Mouse (Mus musculus): ENCODE results near the gene Mrpl41.
"Not testable (repeated sequence)": the region's sequence is repeated elsewhere in the genome, so short reads cannot be mapped to it uniquely, and the experiment has no call there.

Mrpl41 gene

DNA sequence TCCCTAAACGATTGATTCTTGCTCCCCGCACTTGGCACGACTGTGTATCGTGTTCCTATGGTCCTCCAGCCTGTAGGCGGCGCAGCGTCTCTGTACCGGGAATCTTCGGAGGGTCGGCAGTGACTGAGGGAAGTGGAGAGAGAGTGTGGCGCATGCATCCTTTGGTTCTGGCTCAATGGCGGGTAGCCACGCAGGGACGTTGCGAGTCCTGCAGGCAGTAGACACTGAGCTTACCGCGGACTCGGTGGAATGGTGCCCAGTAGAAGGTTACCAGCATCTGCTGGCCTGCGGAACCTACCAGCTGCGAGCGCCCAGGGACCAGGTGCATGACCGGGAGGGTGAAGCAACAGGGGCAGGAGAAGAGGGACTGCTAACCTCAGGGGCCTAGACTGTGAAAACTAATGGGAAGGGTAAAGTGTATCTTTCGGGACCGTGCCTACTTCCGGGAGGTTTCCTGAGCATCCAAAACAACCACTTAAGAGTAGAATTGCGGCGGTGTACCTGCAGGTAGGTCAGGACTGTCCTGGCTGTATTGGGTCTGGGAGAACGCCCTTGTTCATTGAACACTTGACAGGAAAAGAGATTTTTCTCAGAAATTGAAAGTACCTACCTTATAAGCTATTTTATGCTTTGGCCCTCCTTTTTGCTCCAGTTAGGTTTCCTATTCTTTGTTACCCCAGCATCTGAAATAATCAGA is 12.4 kb downstream of the Mrpl41 start, which contains the start of gene Dph7:
Gene Dph7 (plus strand): TSS at position 97 of the 697 bp plus-strand sequence.
- no peaks in the 10 kb centered on the region for H3K27me3 ChIP-seq (ENCODE audit: control insufficient read depth, insufficient read depth, low read length, poor library complexity, severe bottlenecking)
- H3K36me3 ChIP-seq (ENCODE audit: control insufficient read depth, insufficient read depth, low read length, poor library complexity, severe bottlenecking) = peaks cover 4% of the 10 kb centered on the region; the same call in 1 of the 2 replicates
- DNase-seq (ENCODE audit: low read depth, low spot score) = peak; percentile 88

DNA sequence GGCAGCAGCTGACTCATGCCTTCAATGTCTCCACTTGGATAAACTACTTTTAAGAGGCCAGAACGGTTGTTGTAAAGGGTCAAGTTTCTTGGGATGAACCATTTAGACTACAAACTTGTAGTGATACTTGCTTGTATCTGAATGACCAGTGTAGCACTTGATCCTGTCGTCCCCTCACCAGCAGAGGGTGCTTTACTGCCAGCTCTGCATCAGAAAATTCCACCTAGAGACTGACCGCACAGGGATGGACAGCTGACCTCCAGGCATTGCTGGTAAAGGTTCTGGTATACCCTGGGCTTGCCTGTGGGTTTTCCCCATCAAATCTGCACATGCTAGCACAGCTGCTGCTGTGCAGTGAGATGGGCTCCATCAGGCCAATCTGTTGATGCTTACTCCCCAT is 14.0 kb downstream of the Mrpl41 start:
- Histone ChIP-seq H3K36me3 (ENCODE audit: control insufficient read depth, insufficient read depth, low read length, poor library complexity, severe bottlenecking) (peaks cover 4% of the 10 kb centered on the region; the same call in 1 of the 2 replicates), H3K27me3 (ENCODE audit: control insufficient read depth, insufficient read depth, low read length, poor library complexity, severe bottlenecking) (no peaks in the 10 kb centered on the region)
- peak; percentile 38 for DNase-seq (ENCODE audit: low read depth, low spot score)

DNA sequence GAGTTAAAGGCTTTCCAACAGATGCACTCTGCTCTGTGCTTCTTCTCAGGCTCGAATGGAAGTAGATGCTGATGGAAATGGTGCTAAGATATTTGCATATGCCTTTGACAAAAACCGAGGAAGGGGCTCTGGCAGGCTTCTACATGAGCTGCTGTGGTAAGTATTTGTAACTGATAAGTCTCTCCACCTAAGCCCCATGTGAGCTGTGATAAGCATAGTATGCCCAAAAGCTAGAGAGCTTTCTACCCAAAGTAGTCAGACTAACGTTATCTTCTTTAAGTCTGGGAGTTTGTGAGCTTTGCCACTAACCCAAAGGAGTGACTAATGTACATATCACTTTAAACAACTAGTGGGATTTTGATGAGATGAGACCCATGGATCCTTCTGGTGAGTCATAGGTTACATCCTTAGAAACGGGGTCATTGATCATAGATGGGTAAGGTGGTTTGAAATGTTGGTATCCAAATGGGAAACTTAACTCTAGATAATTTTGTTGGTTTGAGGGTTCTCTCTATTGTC is 22.3 kb downstream of the Mrpl41 start:
- Histone ChIP-seq H3K36me3 (ENCODE audit: control insufficient read depth, insufficient read depth, low read length, poor library complexity, severe bottlenecking) (no peaks in the 10 kb centered on the region; the same call in 1 of the 2 replicates), H3K27me3 (ENCODE audit: control insufficient read depth, insufficient read depth, low read length, poor library complexity, severe bottlenecking) (no peaks in the 10 kb centered on the region)
- no peak for DNase-seq (ENCODE audit: low read depth, low spot score)

DNA sequence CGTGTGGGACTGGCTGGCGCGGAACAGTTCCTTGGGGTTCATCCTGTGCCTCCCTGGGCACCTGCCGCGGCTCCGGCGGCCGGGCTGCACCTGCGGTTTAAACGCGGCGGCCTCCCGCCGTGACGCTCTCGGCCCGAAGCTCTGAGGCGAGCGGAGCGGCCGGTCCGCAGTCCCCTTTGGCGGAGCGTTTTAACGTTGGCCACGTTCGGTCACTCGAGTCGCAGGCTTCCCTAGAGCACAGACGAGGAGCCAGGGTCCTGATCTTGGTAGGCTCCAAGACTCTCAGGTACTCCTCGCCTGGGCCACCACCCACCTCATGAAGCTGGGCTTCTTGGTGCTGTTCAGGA is 24.7 kb downstream of the Mrpl41 start:
- H3K27me3 ChIP-seq (ENCODE audit: control insufficient read depth, insufficient read depth, low read length, poor library complexity, severe bottlenecking) = no peaks in the 10 kb centered on the region
- no peaks in the 10 kb centered on the region for H3K36me3 ChIP-seq (ENCODE audit: control insufficient read depth, insufficient read depth, low read length, poor library complexity, severe bottlenecking)
- DNase-seq (ENCODE audit: low read depth, low spot score) = peak; percentile 29

DNA sequence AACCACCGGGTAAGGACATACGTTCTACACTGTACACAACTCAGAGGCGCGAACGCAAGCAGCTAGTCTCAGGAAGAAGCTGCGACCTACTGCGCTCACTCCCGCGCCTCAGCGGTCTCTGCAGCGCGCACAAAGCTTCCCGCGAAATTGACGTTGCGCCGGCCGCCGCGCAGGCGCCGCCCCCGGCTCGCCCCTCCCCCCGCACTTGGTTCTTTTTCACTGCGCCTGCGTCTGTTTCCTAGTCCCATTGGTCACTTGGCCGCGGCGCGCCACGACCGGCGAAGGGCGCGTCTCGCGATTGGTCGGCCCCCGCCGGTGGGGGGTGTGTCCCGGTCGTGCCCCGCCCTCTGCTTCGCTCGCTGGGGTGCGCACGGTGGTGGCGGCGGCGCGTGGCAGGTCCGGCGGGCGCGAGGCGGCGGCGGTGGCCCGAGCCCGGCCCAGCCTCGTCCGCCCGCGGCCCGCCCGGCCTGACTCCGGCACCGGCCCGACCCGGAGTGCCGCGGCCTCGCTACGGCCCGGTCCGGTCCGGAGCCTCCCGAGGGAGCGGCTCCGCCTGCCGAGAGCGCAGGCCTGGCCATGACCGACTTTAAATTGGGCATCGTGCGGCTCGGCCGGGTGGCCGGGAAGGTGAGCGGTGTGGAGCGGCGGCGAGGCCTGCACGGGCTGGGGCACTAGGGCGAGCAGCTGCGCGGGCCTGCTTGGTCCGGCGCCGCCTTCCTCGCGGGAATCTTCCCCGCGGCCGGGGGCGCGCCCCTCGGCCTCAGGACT is 25.3 kb downstream of the Mrpl41 start, which contains the start of gene Zmynd19:
Gene Zmynd19 (plus strand): TSS at position 372 of the 768 bp plus-strand sequence.
- Histone ChIP-seq H3K27me3 (ENCODE audit: control insufficient read depth, insufficient read depth, low read length, poor library complexity, severe bottlenecking) (no peaks in the 10 kb centered on the region), H3K36me3 (ENCODE audit: control insufficient read depth, insufficient read depth, low read length, poor library complexity, severe bottlenecking) (no peaks in the 10 kb centered on the region)
- DNase-seq (ENCODE audit: low read depth, low spot score) = peak; percentile 98

DNA sequence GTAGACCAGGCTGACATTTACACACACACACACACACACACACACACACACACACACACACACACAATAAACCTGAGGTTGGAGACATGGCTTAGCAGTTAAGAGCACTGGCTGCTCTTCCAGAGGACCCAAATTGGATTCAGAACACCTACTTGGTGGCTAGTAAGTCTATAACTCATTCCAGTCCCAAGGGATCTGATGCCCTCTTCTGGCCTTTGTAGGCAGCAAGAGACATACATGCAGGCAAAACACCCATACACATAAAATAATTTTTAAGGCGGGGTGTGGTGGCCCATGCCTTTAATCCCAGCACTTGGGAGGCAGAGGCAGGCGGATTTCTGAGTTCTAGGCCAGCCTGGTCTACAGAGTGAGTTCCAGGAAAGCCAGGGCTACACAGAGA is 30.6 kb downstream of the Mrpl41 start:
- H3K36me3 ChIP-seq (ENCODE audit: control insufficient read depth, insufficient read depth, low read length, poor library complexity, severe bottlenecking); H3K27me3 ChIP-seq (ENCODE audit: control insufficient read depth, insufficient read depth, low read length, poor library complexity, severe bottlenecking): not testable (repeated sequence)
- peak; percentile 79 for DNase-seq (ENCODE audit: low read depth, low spot score)

DNA sequence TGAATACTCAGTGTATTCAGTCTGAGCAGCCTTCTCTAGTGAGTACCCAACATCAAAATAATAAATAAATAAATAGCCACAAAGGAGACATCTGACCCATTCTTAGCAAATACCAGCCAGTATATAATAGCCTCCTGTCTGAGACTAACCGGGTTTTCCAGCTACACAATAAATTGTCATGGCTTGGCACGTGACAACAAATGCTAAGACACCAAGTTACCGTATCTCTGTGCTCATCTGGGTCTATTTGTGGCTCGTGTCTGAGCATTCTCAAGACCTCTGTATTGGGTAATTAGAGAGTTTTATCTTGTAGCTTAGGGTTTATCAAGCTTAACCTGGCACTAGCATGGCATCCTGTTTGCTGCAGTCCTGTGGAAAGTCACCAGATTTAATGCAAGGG is 32.8 kb downstream of the Mrpl41 start:
- H3K36me3 ChIP-seq (ENCODE audit: control insufficient read depth, insufficient read depth, low read length, poor library complexity, severe bottlenecking) = no peaks in the 10 kb centered on the region
- H3K27me3 ChIP-seq (ENCODE audit: control insufficient read depth, insufficient read depth, low read length, poor library complexity, severe bottlenecking) = no peaks in the 10 kb centered on the region
- no peak for DNase-seq (ENCODE audit: low read depth, low spot score)

DNA sequence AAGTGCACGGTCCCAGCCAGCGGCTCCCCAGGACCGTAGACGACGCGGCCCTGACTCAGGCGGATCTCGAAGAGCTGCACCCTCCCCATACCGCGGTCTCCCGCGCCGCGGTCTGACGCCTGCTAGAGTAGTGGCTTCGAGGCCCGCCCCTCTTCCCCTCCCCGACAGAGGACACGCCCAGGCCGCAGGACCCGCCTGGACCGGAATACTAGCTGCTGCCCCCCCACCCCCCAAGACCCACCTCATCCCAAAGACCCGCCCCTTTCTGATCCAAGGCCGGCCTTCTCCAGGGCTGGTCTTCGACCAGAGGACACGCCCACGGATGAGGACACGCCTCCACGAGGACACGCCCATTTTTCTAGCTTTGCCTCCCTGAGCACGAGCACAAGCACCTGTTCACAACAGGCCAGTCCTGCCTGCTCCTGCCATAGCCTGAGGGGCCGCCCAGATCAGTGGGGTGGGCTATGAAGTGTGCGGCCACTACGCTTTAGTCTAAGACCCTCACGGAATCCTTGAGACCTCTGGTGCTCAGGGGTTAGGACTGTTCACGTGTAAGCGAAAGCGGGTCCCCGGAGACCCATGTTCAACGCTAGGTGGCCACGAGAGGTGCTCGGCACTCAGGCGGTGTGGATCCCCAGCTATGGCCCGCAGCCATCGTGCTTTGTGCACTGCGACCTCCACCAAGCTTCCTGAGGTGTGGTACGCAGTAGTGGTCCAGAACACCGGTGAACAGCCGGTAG is 39.7 kb downstream of the Mrpl41 start, which contains the start of gene Arrdc1:
Gene Arrdc1 (minus strand): TSS at position 196 of the 740 bp plus-strand sequence.
- peak; percentile 99 for DNase-seq (ENCODE audit: low read depth, low spot score)
- Histone ChIP-seq H3K36me3 (ENCODE audit: control insufficient read depth, insufficient read depth, low read length, poor library complexity, severe bottlenecking) (no peaks in the 10 kb centered on the region), H3K27me3 (ENCODE audit: control insufficient read depth, insufficient read depth, low read length, poor library complexity, severe bottlenecking) (no peaks in the 10 kb centered on the region)

DNA sequence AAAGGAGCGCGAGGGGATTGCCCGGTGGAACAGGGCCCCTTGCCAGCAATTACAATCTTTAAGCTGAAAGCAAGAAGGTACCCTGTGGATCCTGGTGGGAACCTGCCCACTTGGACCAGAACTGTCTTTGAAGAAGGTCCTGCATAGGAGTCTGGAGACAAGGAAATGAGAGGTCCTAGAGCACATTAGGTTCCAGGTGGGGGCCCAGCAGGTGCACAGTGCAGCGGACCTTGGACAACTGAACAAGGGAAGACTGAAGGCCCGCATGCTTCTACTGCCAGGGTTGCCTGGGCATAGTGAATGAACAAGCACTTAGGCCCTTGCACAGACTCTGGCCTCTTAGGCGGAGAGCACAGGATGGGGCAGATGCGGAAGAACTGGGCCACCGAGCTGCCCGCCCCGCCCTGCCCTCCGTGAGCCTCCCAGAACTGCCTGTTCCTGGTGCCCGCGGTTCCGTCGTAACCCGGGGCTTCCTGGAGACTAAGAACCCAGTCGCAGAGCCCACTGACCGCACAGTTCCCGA is 40.4 kb downstream of the Mrpl41 start:
- Histone ChIP-seq H3K36me3 (ENCODE audit: control insufficient read depth, insufficient read depth, low read length, poor library complexity, severe bottlenecking) (no peaks in the 10 kb centered on the region), H3K27me3 (ENCODE audit: control insufficient read depth, insufficient read depth, low read length, poor library complexity, severe bottlenecking) (no peaks in the 10 kb centered on the region)
- DNase-seq (ENCODE audit: low read depth, low spot score) = peak; percentile 69

DNA sequence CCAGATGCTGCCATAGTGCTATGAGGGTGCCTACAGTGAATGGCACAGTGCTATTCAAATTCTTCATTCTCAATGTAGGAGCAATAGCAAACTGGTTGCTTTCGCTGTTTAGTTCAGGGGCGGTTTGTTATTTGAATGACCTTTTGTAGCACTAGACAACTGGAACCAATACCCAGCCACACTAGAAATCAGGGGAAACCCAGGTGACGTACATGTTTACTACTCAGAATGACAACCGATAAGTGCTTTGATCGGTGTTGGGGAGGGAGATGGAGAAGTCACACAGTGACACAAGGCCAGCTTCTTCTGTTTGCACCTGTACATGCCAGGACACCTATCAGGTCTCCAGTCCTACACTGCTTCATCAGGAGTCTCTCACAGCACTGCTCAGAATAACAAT is 45.3 kb downstream of the Mrpl41 start:
- no peak for DNase-seq (ENCODE audit: low read depth, low spot score)
- no peaks in the 10 kb centered on the region for H3K36me3 ChIP-seq (ENCODE audit: control insufficient read depth, insufficient read depth, low read length, poor library complexity, severe bottlenecking)
- H3K27me3 ChIP-seq (ENCODE audit: control insufficient read depth, insufficient read depth, low read length, poor library complexity, severe bottlenecking) = no peaks in the 10 kb centered on the region

DNA sequence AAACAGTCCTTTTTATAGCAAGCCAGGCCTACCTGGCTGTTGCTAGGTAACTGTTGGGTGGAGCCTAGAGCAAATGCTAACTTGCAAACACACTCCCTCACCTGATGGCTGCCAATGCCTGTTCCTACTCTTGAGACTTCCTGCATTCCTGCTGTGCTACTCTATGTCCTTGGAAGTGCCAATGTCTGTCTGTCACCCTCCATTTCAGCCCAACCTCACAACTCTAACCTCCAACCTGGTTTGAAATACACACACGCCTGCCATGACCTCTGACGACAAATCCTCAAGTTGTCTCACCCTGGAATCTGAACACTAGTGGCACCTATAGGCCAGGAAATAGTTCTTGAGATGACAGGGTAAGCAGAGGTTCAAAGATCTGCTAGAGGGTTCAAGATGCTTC is 45.8 kb downstream of the Mrpl41 start:
- no peak for DNase-seq (ENCODE audit: low read depth, low spot score)
- no peaks in the 10 kb centered on the region for H3K27me3 ChIP-seq (ENCODE audit: control insufficient read depth, insufficient read depth, low read length, poor library complexity, severe bottlenecking)
- no peaks in the 10 kb centered on the region for H3K36me3 ChIP-seq (ENCODE audit: control insufficient read depth, insufficient read depth, low read length, poor library complexity, severe bottlenecking)

DNA sequence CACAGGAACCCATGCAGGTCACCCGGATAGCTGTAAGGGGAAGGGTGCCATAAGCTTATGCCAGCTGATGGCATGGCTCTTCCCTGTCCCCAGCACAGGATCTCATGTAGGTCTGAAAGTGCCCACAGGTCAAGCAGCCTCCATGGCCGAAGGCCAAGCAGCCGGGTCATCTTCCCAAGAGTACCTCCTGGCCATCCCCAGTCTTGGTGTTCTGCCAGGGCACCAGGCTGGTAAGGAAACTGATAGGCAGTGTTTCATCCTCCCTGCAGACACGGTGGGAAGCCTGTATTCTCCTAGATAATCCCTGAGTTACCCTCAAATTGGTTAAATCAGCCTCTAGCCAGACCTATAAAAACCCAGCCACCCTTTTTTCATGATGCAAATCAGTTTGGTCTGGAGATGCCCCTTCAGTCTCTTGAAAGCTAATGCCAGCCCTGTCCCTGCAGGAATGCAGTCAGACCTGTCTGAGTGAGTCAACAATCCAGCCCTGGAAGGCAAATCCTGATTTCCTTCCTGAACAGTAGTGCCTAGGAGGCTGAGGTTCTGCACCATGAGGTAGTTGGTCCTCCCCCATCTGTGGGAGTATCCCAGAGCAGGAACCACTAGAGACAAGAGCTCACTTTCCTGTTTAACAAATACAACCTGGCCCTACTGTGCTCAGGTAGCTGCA is 47.0 kb downstream of the Mrpl41 start:
- no peak for DNase-seq (ENCODE audit: low read depth, low spot score)
- no peaks in the 10 kb centered on the region for H3K27me3 ChIP-seq (ENCODE audit: control insufficient read depth, insufficient read depth, low read length, poor library complexity, severe bottlenecking)
- no peaks in the 10 kb centered on the region for H3K36me3 ChIP-seq (ENCODE audit: control insufficient read depth, insufficient read depth, low read length, poor library complexity, severe bottlenecking)

DNA sequence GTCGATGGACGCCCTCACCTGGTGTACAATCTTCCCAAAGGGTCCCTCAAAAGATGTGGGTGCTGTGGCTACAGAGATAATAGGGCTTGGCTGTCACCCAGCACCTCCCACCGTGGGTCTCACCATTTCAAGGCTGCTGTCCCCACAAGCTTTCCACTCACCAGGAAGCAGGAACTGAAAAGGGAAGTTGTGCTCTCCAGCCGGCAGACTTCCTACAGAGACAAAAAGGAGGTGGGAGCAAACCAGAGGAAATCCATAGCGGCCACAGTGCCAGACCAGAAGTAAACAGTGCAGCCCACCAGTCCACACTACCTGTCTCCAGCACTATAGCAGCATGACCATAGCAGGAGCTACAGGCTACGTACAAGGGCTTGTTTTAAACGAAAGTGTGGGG is 47.9 kb downstream of the Mrpl41 start:
- H3K36me3 ChIP-seq (ENCODE audit: control insufficient read depth, insufficient read depth, low read length, poor library complexity, severe bottlenecking) = no peaks in the 10 kb centered on the region
- DNase-seq (ENCODE audit: low read depth, low spot score) = no peak
- H3K27me3 ChIP-seq (ENCODE audit: control insufficient read depth, insufficient read depth, low read length, poor library complexity, severe bottlenecking) = no peaks in the 10 kb centered on the region

DNA sequence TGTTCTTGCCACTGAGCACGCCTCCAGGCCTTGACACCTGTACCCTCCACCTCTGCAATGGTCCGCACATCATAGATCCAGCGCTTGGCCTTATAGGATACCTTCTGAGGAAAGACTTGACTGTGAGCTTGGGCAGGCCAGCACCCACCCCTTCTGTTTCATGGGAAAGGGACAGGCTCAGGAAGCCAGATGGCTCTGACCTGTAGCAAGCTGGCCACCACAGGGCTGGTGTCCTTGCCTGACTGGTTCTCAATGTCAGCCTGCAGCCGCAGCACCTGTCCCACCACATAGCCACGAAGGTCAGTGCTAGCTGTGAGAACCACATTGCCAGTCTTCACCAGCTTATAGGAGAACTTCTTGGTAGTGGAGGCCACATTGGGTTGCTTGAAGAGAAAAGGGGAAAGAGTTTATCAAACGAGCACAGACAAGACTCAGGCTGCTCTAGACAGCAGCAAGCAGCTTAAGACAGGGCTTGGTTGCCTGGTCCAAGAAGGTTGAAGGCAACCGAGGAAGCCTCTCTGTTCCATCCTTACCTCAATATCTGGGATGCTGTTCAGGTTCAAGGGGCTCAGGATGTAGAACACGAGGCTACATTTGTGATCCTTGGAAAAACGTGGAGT is 48.4 kb downstream of the Mrpl41 start:
- no peaks in the 10 kb centered on the region for H3K27me3 ChIP-seq (ENCODE audit: control insufficient read depth, insufficient read depth, low read length, poor library complexity, severe bottlenecking)
- no peaks in the 10 kb centered on the region for H3K36me3 ChIP-seq (ENCODE audit: control insufficient read depth, insufficient read depth, low read length, poor library complexity, severe bottlenecking)
- no peak for DNase-seq (ENCODE audit: low read depth, low spot score)
